Mouse (Mus musculus) embryonic facial prominence, embryonic 13.5 days (tissue): ENCODE results near the gene Prss32. TPM values are rescaled to one million over a fixed set of nuclear protein-coding genes. Genes with fewer than 3 reads are reported as not detected.

ENCODE experiments used
- ATAC-seq: fragments of 200-750 bp; cut with Nextera tagmentation; 2 replicates; pipeline ENCODE4 v1.8.0; 2017; ENCODE audit warnings: low read depth; ENCODE audit not compliant: insufficient number of reproducible peaks, insufficient read depth, low FRiP score, low TSS enrichment
- H3K27ac ChIP-seq: fragments of 300-500 bp; sonication (generic); 2 replicates; pipeline ENCODE4 v1.5.1; 2015; ENCODE audit warnings: moderate library complexity, mild to moderate bottlenecking, inconsistent platforms
- H3K27me3 ChIP-seq: fragments of 300-500 bp; sonication (generic); 2 replicates; pipeline ENCODE4 v1.6.1; 2015; ENCODE audit warnings: mild to moderate bottlenecking, inconsistent platforms
- H3K36me3 ChIP-seq: fragments of 300-500 bp; sonication (generic); 2 replicates; pipeline ENCODE4 v1.6.1; 2015; ENCODE audit warnings: mild to moderate bottlenecking, inconsistent platforms
- H3K4me1 ChIP-seq: fragments of 300-500 bp; sonication (generic); 2 replicates; pipeline ENCODE4 v1.6.1; 2015; ENCODE audit warnings: inconsistent platforms
- H3K4me2 ChIP-seq: fragments of 300-500 bp; sonication (generic); 2 replicates; pipeline ENCODE4 v1.6.1; 2015; ENCODE audit warnings: moderate library complexity, mild to moderate bottlenecking, inconsistent platforms
- H3K4me3 ChIP-seq: fragments of 300-500 bp; sonication (generic); 2 replicates; pipeline ENCODE4 v1.5.1; 2015; ENCODE audit warnings: mild to moderate bottlenecking, inconsistent platforms
- H3K9ac ChIP-seq: fragments of 300-500 bp; sonication (generic); 2 replicates; pipeline ENCODE4 v1.6.1; 2015; ENCODE audit warnings: mild to moderate bottlenecking, inconsistent platforms
- H3K9me3 ChIP-seq: fragments of 300-500 bp; sonication (generic); 2 replicates; pipeline ENCODE4 v1.6.1; 2016; ENCODE audit warnings: inconsistent platforms
- WGBS: fragments of 180-500 bp; shearing (Covaris S2); methylation state at CpG from one replicate; pipeline ENCODE4 v1.1.7; 2015; ENCODE audit warnings: mixed read lengths; 5-methylcytosine and 5-hydroxymethylcytosine counted together
- polyA plus RNA-seq: library from polyadenylated mRNA; unstranded; fragments of >200 nt; fragmentation: Nextera tagmentation; extraction: Ambion mirVana; gene quantifications from 2 replicates; pipeline ENCODE4 v1.2.1, GENCODE M21; 2015

Gene Prss32
- polyA plus RNA-seq, 1 experiment from 2014 or later, result not detected

DNA sequence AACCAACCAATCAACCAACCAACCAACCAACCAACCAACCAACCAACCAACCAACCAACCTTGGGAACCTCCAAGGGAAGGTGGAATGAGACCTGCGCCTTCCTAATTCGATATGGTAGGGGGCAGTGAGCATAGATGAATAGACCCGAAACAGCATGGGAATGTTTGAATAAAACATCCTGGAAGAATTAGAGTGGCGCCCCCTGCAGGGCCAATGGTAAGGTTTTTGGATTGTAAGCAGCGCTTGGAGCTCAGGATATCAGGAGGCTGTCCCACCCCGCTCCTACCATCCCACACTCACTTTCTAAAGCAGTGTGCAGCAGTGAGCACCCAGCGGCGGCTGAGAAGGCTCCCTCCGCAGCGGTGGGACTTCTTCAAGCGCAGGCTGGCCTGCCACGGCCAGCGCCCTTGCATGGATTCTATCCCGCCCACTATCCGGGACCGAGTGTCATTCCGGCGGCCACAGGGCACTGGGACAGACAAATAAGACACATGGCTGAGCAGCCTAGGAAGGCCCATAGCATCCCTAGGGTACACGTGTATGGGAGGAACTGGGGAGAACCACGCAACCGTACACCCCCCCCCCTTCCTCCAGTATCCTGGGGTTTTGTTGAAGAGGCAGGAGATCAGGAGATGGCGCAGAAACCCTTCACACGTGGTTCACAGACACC lies 379 bp upstream of the Prss32 start:
- no peak for ATAC-seq
- WGBS, result 47% methylated on average over 23 of the region's 23 CpGs

GRCm38 (mm10) chr17:23850028-23850427 lies 6.4 kb downstream of the Prss32 start:
- no peak overlapping the region for H3K9ac ChIP-seq
- H3K36me3 ChIP-seq, result no peaks in the 10 kb centered on the region
- H3K4me3 ChIP-seq, result no peak overlapping the region
- no peak for ATAC-seq
- H3K27me3 ChIP-seq, result no peaks in the 10 kb centered on the region
- H3K4me1 ChIP-seq, result no peaks in the 10 kb centered on the region
- no peak overlapping the region for H3K27ac ChIP-seq
- no peak overlapping the region for H3K4me2 ChIP-seq
- 47% methylated on average over 2 of the region's 2 CpGs for WGBS
- no peaks in the 10 kb centered on the region; the same call in 1 of the 2 replicates for H3K9me3 ChIP-seq

More for the DNA sequence above, 379 bp upstream of the Prss32 start:
- Histone ChIP-seq H3K4me1 (no peaks in the 10 kb centered on the region), H3K9ac (peak overlapping the region; percentile 1; the same call in 1 of the 2 replicates), H3K36me3 (no peaks in the 10 kb centered on the region), H3K9me3 (no peaks in the 10 kb centered on the region; the same call in 1 of the 2 replicates), H3K27me3 (no peaks in the 10 kb centered on the region; the same call in 1 of the 2 replicates), H3K27ac (no peak overlapping the region), H3K4me3 (peak overlapping the region; percentile 26), H3K4me2 (peak overlapping the region; percentile 50)

GRCm38 (mm10) chr17:23850853-23851749 lies 7.4 kb downstream of the Prss32 start:
- Histone ChIP-seq H3K27ac (no peak overlapping the region), H3K4me1 (no peaks in the 10 kb centered on the region), H3K4me3 (no peak overlapping the region), H3K9ac (no peak overlapping the region), H3K27me3 (no peaks in the 10 kb centered on the region), H3K36me3 (no peaks in the 10 kb centered on the region), H3K4me2 (no peak overlapping the region), H3K9me3 (no peaks in the 10 kb centered on the region; the same call in 1 of the 2 replicates)
- ATAC-seq, result no peak
- 60% methylated on average over 19 of the region's 19 CpGs for WGBS

- Histone ChIP-seq H3K4me1 (no peaks in the 10 kb centered on the region), H3K27ac (no peak overlapping the region), H3K27me3 (no peaks in the 10 kb centered on the region), H3K36me3 (no peaks in the 10 kb centered on the region), H3K9me3 (no peaks in the 10 kb centered on the region), H3K4me2 (no peak overlapping the region), H3K4me3 (no peak overlapping the region), H3K9ac (no peak overlapping the region)
- ATAC-seq, result no peak
- 29% methylated on average over 5 of the region's 5 CpGs for WGBS
These were observed 9.6 kb downstream of the Prss32 start for GRCm38 (mm10) chr17:23853292-23853691.

DNA sequence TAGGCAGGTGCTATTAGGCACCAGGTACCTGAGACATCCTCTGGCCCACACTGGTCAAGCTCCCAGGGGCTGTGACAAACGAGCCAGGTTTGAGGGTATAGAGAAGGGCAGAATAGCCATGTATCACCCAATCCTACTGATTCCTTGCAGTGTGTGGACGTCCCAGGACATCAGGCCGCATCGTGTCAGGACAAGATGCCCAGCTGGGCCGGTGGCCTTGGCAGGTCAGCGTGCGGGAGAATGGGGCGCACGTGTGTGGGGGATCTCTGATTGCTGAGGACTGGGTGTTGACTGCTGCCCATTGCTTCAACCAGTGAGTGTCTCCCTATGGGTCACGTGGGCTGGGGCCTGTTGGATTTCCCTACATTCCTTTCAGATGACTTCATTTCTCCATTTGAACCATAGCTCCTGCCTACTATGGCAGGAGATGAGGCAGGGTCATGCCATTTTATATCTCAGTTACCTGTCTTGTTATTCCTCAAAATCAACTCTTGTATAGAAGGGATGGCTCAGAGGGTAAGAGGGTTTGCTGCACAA lies 10.6 kb downstream of the Prss32 start:
- no peak overlapping the region for H3K27ac ChIP-seq
- no peaks in the 10 kb centered on the region; the same call in 1 of the 2 replicates for H3K27me3 ChIP-seq
- H3K4me1 ChIP-seq, result no peaks in the 10 kb centered on the region
- H3K9ac ChIP-seq, result no peak overlapping the region
- no peak overlapping the region for H3K4me2 ChIP-seq
- no peak overlapping the region for H3K4me3 ChIP-seq
- WGBS, result 84% methylated on average over 10 of the region's 10 CpGs
- no peaks in the 10 kb centered on the region for H3K36me3 ChIP-seq
- no peak for ATAC-seq
- H3K9me3 ChIP-seq, result no peaks in the 10 kb centered on the region

- Histone ChIP-seq H3K4me1 (no peaks in the 10 kb centered on the region), H3K4me3 (no peak overlapping the region), H3K27me3 (peaks cover 9% of the 10 kb centered on the region; the same call in 1 of the 2 replicates), H3K9me3 (no peaks in the 10 kb centered on the region), H3K27ac (no peak overlapping the region), H3K9ac (no peak overlapping the region), H3K4me2 (no peak overlapping the region), H3K36me3 (no peaks in the 10 kb centered on the region)
- 80% methylated on average over 6 of the region's 6 CpGs for WGBS
- no peak for ATAC-seq
These were observed 13.5 kb downstream of the Prss32 start for GRCm38 (mm10) chr17:23857193-23857592.

GRCm38 (mm10) chr17:23857913-23858312 lies 14.3 kb downstream of the Prss32 start:
- H3K9ac ChIP-seq, result no peak overlapping the region
- ATAC-seq, result no peak
- H3K4me3 ChIP-seq, result no peak overlapping the region
- H3K27me3 ChIP-seq, result peaks cover 9% of the 10 kb centered on the region; the same call in 1 of the 2 replicates
- no peaks in the 10 kb centered on the region for H3K36me3 ChIP-seq
- no peak overlapping the region for H3K27ac ChIP-seq
- H3K4me1 ChIP-seq, result no peaks in the 10 kb centered on the region
- WGBS, result 69% methylated on average over 2 of the region's 2 CpGs
- no peaks in the 10 kb centered on the region for H3K9me3 ChIP-seq
- no peak overlapping the region for H3K4me2 ChIP-seq

GRCm38 (mm10) chr17:23862926-23863325 lies 19.3 kb downstream of the Prss32 start:
- 85% methylated on average over 4 of the region's 4 CpGs for WGBS

DNA sequence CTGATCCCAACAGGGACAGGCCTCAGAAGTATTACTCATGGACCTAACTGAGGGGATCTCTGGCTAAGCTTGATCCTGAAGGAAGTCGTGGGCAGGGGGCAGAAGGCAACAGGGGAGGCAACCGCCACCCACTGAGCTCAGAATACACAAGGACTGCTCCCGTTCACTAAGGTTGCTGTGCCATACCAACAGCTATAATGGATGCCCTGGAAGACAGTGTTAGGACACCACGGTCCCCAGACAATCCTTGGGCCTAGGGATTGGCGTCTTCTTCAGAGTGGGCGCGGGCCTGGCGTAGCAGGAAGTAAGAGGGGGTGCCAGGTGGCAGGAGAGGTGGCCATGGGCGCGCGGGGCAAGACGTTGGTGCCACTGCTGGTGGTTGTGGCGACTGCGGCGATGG lies 24.1 kb downstream of the Prss32 start, which contains the start of gene Prss21:
Prss21 (plus strand) TSS at position 301 of the 400 bp plus-strand sequence.
- Histone ChIP-seq H3K9ac (no peak within 1 kb of the TSS), H3K27me3 (no peaks in the 10 kb centered on the region), H3K27ac (no peak within 1 kb of the TSS), H3K4me3 (no peak within 1 kb of the TSS), H3K36me3 (no peaks in the 10 kb centered on the region), H3K9me3 (0 out of 2 replicates have a peak, but pooled peaks cover 2% of the 10 kb centered on the region), H3K4me2 (no peak within 1 kb of the TSS), H3K4me1 (no peaks in the 10 kb centered on the region)
- no peak for ATAC-seq
- 83% methylated on average over 15 of the region's 15 CpGs for WGBS

More at GRCm38 (mm10) chr17:23862926-23863325, 19.3 kb downstream of the Prss32 start:
- Histone ChIP-seq H3K9me3 (0 out of 2 replicates have a peak, but pooled peaks cover 2% of the 10 kb centered on the region), H3K36me3 (no peaks in the 10 kb centered on the region), H3K27ac (no peak overlapping the region), H3K9ac (no peak overlapping the region), H3K4me3 (no peak overlapping the region), H3K4me2 (no peak overlapping the region), H3K4me1 (no peaks in the 10 kb centered on the region), H3K27me3 (peaks cover 9% of the 10 kb centered on the region; the same call in 1 of the 2 replicates)
- ATAC-seq, result no peak

- WGBS, result 89% methylated on average over 11 of the region's 11 CpGs
- H3K4me3 ChIP-seq, result no peak overlapping the region
- H3K9me3 ChIP-seq, result 0 out of 2 replicates have a peak, but pooled peaks cover 2% of the 10 kb centered on the region
- no peaks in the 10 kb centered on the region for H3K4me1 ChIP-seq
- H3K36me3 ChIP-seq, result no peaks in the 10 kb centered on the region
- H3K9ac ChIP-seq, result no peak overlapping the region
- H3K27me3 ChIP-seq, result no peaks in the 10 kb centered on the region
- no peak for ATAC-seq
- no peak overlapping the region for H3K27ac ChIP-seq
- no peak overlapping the region for H3K4me2 ChIP-seq
These were observed 24.9 kb downstream of the Prss32 start for GRCm38 (mm10) chr17:23868513-23868912.
